Mouse (Mus musculus) adrenal gland, postnatal 4 days (tissue): ENCODE measurements around the gene Vegfa. TPM values are rescaled to one million over a fixed set of nuclear protein-coding genes. Genes with fewer than 3 reads are reported as not detected.

Source experiments
- DNase-seq, 2 experiments: peaks; one replicate each; pipeline ENCODE4 v3.0.0; 2021 to 2022; ENCODE audit warnings: low spot score in 2 of 2, mixed read lengths in 2 of 2
- total RNA-seq, 2 experiments: library from RNA; stranded (reverse); gene quantifications; 2 replicates each; pipeline ENCODE4 v1.2.3; 2021

Gene Vegfa
- total RNA-seq, 2 experiments from 2014 or later: 242 to 257 TPM

- DNase-seq: peak in 1 of 2 experiments; percentile 46
Measured at GRCm38 (mm10) chr17:46028210-46029051, 3.7 kb downstream of the Vegfa start.

GRCm38 (mm10) chr17:46027066-46027917, 4.9 kb downstream of the Vegfa start:
- peak in 1 of 2 experiments; percentile 61 for DNase-seq

- DNase-seq: no peak
Measured at GRCm38 (mm10) chr17:46025927-46026668, 6.1 kb downstream of the Vegfa start.

- no peak for DNase-seq
Measured at GRCm38 (mm10) chr17:46025207-46025606, 7.0 kb downstream of the Vegfa start.

GRCm38 (mm10) chr17:46024192-46024591, 8.0 kb downstream of the Vegfa start:
- no peak for DNase-seq

- DNase-seq: no peak
Measured at GRCm38 (mm10) chr17:46023572-46023971, 8.6 kb downstream of the Vegfa start.

- DNase-seq: no peak
Measured at GRCm38 (mm10) chr17:46022934-46023333, 9.2 kb downstream of the Vegfa start.

GRCm38 (mm10) chr17:46022427-46022826, 9.7 kb downstream of the Vegfa start:
- DNase-seq: no peak

GRCm38 (mm10) chr17:46021760-46022159, 10.4 kb downstream of the Vegfa start:
- no peak for DNase-seq

GRCm38 (mm10) chr17:46021173-46021572, 11.0 kb downstream of the Vegfa start:
- DNase-seq: no peak

GRCm38 (mm10) chr17:46020579-46020978, 11.6 kb downstream of the Vegfa start:
- DNase-seq: no peak

GRCm38 (mm10) chr17:46018736-46019004, 13.5 kb downstream of the Vegfa start:
- DNase-seq: no peak

- no peak for DNase-seq
Measured at GRCm38 (mm10) chr17:46017946-46018735, 14.0 kb downstream of the Vegfa start.

GRCm38 (mm10) chr17:46016617-46017016, 15.6 kb downstream of the Vegfa start:
- no peak for DNase-seq

GRCm38 (mm10) chr17:46015967-46016366, 16.2 kb downstream of the Vegfa start:
- no peak for DNase-seq

- no peak for DNase-seq
Measured at GRCm38 (mm10) chr17:46014935-46015334, 17.2 kb downstream of the Vegfa start.

- no peak for DNase-seq
Measured at GRCm38 (mm10) chr17:46013549-46013948, 18.6 kb downstream of the Vegfa start.

GRCm38 (mm10) chr17:46012211-46012610, 20.0 kb downstream of the Vegfa start:
- no peak for DNase-seq

- no peak for DNase-seq
Measured at GRCm38 (mm10) chr17:46010462-46010861, 21.7 kb downstream of the Vegfa start.

GRCm38 (mm10) chr17:46009182-46009581, 23.0 kb downstream of the Vegfa start:
- DNase-seq: no peak

GRCm38 (mm10) chr17:46005458-46005857, 26.7 kb downstream of the Vegfa start:
- DNase-seq: no peak
